Mouse (Mus musculus): ENCODE measurements around the gene Wwox. TPM values are rescaled to one million over a fixed set of nuclear protein-coding genes. Genes with fewer than 3 reads are reported as not detected.

Gene Wwox
- polyA plus RNA-seq, 1 experiment from 2014 or later: 16.0 TPM

DNA sequence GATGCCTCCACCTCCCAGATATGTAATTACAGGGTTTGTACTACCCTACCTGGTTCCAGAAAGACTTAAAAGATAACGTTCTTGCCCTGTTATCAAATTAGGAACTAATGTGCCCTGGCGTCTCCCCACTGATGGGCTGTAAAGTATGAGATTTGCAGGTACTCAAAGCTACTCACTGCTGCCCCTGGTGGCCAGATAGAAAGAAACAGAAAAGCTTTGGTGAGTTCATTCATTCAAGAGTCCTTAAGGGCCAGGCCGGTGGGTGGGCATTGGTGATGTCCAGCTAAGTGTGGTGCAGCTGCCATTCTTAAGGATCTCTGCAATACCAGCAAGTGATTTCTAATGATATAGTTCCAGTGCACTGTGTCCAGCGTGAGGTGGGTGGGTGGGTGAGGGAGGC lies 2.2 kb downstream of the Wwox start:
- WGBS: 91% methylated on average over 4 of the region's 4 CpGs
- Histone ChIP-seq H3K36me3 (0 out of 2 replicates have a peak, but pooled peaks cover 2% of the 10 kb centered on the region), H3K9ac (no peak overlapping the region), H3K4me3 (replicated peaks) (no peak overlapping the region), H3K27me3 (no peaks in the 10 kb centered on the region), H3K9me3 (replicated peaks) (no peaks in the 10 kb centered on the region), H3K27ac (no peak overlapping the region), H3K4me1 (peaks cover 14% of the 10 kb centered on the region), H3K4me2 (no peak overlapping the region)
- ATAC-seq (replicated peaks; ENCODE audit: low FRiP score): no peak

DNA sequence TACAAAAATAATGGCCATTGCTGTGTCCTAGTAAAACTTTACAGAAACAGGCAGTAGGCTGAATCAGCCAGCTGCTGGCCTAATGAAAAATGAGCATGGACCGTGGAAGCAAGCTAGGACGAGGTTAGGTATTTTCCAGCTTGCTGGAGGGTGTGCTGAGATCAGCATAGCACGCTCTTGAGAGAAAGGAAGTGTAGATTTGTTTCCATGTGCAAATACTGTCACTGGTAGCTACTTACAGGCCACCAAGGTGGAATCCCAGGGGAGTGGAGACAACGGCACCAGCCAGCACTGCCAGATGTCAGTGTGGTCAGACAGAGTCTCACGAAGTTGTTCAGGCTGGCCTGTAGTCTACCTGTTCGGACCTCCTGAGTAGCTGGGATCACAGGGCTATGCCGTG lies 7.4 kb downstream of the Wwox start:
- 81% methylated on average over 7 of the region's 7 CpGs for WGBS
- no peak for ATAC-seq (replicated peaks; ENCODE audit: low FRiP score)

DNA sequence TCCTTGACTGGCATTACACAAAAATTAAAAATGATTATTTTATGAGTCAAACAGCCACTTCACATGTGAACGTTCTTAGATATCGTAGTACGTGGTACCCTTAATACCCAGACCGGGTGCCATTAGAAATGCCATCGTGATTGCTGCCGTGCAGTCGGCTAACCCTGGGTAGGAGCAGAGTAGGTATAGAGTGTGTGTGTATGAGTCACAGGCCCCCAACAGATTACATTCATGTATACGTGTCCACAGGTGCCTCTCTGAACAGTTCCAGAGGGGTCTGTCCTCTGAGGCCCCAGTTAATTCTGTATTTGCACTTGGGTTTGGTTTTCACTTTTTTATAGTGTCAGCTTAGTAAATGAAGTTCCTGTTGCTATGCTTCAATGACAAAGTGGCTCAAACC lies 12.8 kb downstream of the Wwox start:
- WGBS: 89% methylated on average over 8 of the region's 8 CpGs
- Histone ChIP-seq H3K27me3 (no peaks in the 10 kb centered on the region), H3K27ac (no peak overlapping the region), H3K36me3 (peaks cover 19% of the 10 kb centered on the region; the same call in 1 of the 2 replicates), H3K9me3 (replicated peaks) (no peaks in the 10 kb centered on the region), H3K9ac (no peak overlapping the region), H3K4me2 (no peak overlapping the region), H3K4me3 (replicated peaks) (no peak overlapping the region), H3K4me1 (peaks cover 19% of the 10 kb centered on the region)
- no peak for ATAC-seq (replicated peaks; ENCODE audit: low FRiP score)

More for the DNA sequence above, 7.4 kb downstream of the Wwox start:
- Histone ChIP-seq H3K36me3 (peaks cover 23% of the 10 kb centered on the region; the same call in 1 of the 2 replicates), H3K27me3 (no peaks in the 10 kb centered on the region), H3K9me3 (replicated peaks) (no peaks in the 10 kb centered on the region), H3K9ac (no peak overlapping the region), H3K27ac (no peak overlapping the region), H3K4me1 (peaks cover 6% of the 10 kb centered on the region; the same call in 1 of the 2 replicates), H3K4me2 (no peak overlapping the region), H3K4me3 (replicated peaks) (no peak overlapping the region)

DNA sequence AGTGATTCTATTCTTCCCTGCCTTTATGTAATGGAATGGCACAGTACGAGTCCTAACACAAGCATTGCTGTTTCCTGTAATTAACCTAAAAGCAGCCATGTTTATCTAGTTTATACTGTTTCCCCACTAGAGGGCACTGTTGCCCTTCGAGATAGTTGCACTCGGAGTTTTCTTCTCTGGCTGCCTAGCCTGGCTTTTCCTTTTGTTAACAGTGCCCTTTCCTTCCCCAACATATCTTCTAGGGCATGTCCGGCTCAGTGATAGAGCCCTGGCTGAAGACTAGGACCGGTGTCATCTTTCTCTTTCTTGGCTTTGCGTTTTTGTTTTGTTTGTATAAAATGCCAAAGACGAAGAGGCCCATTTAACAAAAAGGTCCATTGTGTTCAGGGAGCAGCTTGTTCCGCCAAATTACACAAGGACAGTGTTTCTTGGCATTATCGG lies 13.3 kb downstream of the Wwox start:
- H3K9me3 ChIP-seq (replicated peaks): no peaks in the 10 kb centered on the region
- H3K36me3 ChIP-seq: peaks cover 18% of the 10 kb centered on the region; the same call in 1 of the 2 replicates
- peak overlapping the region; percentile 32; the same call in 1 of the 2 replicates for H3K4me2 ChIP-seq
- peak; percentile 54; the same call in 1 of the 2 replicates for ATAC-seq (replicated peaks; ENCODE audit: low FRiP score)
- no peaks in the 10 kb centered on the region for H3K27me3 ChIP-seq
- H3K4me1 ChIP-seq: peaks cover 24% of the 10 kb centered on the region
- H3K9ac ChIP-seq: no peak overlapping the region
- H3K27ac ChIP-seq: 0 out of 2 replicates have a peak overlapping the region, but pooled peaks have one; percentile 27
- 11% methylated on average over 9 of the region's 9 CpGs for WGBS
- H3K4me3 ChIP-seq (replicated peaks): no peak overlapping the region

DNA sequence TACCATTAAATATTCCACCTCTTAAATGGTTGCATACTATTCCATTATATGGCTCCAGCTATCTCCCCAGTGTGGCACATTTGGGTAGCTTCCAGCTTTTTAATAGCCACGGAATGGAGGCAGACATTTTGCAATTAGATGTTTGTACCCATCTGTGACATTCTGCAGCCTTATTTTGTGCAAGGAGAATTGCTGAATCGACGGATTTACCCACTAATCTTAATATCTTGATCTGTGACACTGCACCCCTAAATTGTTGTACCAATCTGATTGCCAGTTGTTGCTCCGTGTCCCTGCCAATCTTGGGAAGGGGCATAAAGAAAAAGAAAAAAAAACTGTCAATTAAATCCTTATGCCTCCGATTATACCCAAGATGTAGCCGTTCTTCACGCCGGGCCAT lies 15.8 kb downstream of the Wwox start:
- H3K27ac ChIP-seq: no peak overlapping the region
- no peak overlapping the region for H3K4me2 ChIP-seq
- 93% methylated on average over 8 of the region's 8 CpGs for WGBS

DNA sequence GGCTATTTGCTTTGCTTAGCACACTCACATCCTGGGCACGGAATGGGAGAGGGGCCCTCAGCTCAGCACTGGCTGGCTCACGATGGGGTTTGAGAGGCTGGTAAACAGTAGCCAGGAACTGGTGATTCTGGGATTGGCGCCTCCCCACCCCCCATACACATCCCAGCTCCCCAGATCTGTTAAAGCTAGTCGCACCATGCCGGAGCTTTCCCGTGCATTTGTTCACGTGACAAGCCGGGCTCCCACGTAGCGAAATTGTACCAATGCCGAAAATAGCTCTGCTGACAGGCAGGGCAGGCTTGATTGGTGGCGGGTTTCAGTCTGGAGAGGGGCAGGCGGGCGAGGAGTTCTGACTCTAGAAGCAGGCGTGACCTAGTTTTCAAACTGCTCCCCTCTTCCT lies 16.5 kb downstream of the Wwox start:
- ATAC-seq (replicated peaks; ENCODE audit: low FRiP score): no peak
- no peaks in the 10 kb centered on the region for H3K9me3 ChIP-seq (replicated peaks)
- 0 out of 2 replicates have a peak overlapping the region, but pooled peaks have one; percentile 8 for H3K4me2 ChIP-seq
- H3K4me1 ChIP-seq: peaks cover 32% of the 10 kb centered on the region
- H3K27ac ChIP-seq: no peak overlapping the region
- H3K36me3 ChIP-seq: no peaks in the 10 kb centered on the region
- H3K27me3 ChIP-seq: no peaks in the 10 kb centered on the region
- H3K4me3 ChIP-seq (replicated peaks): no peak overlapping the region
- WGBS: 77% methylated on average over 15 of the region's 15 CpGs
- H3K9ac ChIP-seq: no peak overlapping the region

More for the DNA sequence above, 15.8 kb downstream of the Wwox start:
- no peaks in the 10 kb centered on the region for H3K27me3 ChIP-seq
- no peak overlapping the region for H3K4me3 ChIP-seq (replicated peaks)
- H3K4me1 ChIP-seq: peaks cover 35% of the 10 kb centered on the region
- no peaks in the 10 kb centered on the region for H3K36me3 ChIP-seq
- no peaks in the 10 kb centered on the region for H3K9me3 ChIP-seq (replicated peaks)
- no peak for ATAC-seq (replicated peaks; ENCODE audit: low FRiP score)
- no peak overlapping the region for H3K9ac ChIP-seq

DNA sequence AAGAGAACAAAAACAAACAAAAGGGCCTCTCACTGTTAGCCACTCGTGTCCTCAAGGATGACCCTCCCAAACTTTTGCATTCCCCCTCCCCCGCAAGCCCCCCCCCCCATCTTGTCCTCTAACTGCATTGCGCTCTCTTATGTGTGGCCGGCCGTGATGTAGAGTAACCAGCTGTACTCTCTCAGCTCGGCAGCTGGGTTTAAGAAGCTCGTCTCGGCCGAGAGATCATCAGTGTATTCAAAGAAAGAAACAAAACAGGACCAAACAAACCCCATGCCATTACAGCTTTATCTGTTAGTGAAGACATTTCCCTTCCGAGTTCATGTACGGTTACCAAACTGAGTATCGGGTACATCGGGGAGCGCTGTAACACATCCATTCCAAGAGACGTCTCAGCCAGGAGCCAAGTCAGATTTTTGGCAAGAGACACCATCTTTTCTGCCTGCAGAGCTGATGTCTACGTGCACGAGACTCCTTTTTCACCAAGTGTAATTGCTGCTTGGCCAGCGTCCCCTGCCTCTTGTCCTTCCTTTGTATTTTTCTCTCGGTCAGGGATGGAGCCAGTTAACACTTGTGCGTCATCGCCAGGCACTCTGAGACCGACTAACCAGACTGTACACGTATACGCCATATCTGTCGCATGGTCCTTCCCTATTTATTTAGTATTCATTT lies 18.8 kb downstream of the Wwox start:
- Histone ChIP-seq H3K4me2 (peak overlapping the region; percentile 32; the same call in 1 of the 2 replicates), H3K4me1 (peaks cover 29% of the 10 kb centered on the region), H3K4me3 (replicated peaks) (no peak overlapping the region), H3K9ac (no peak overlapping the region), H3K9me3 (replicated peaks) (no peaks in the 10 kb centered on the region), H3K36me3 (no peaks in the 10 kb centered on the region), H3K27ac (peak overlapping the region; percentile 63), H3K27me3 (no peaks in the 10 kb centered on the region)
- WGBS: 39% methylated on average over 25 of the region's 25 CpGs
- peak; percentile 52 for ATAC-seq (replicated peaks; ENCODE audit: low FRiP score)

DNA sequence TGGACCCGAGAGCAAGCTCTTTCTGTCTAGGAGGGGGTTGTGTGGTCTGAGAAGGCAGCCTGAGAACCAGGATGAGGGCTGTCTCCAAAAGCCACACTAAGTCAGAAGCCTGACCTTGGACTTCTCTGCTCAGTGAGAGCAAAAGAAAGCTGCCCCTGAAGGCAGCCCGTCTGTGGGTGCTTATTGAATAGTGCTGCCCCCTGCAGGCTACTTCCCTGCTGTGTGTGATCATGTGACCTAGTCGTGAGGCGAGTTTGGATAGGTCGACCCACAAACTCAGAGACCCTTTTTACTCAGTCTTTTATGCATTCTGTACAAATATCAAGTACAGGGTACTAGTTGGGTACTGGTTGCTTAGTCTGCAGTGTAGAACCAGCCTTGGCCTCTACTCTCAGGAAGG lies 21.1 kb downstream of the Wwox start:
- H3K36me3 ChIP-seq: no peaks in the 10 kb centered on the region
- H3K27ac ChIP-seq: no peak overlapping the region
- H3K27me3 ChIP-seq: no peaks in the 10 kb centered on the region
- H3K9ac ChIP-seq: no peak overlapping the region
- ATAC-seq (replicated peaks; ENCODE audit: low FRiP score): no peak
- H3K4me3 ChIP-seq (replicated peaks): no peak overlapping the region
- no peaks in the 10 kb centered on the region for H3K9me3 ChIP-seq (replicated peaks)
- peaks cover 26% of the 10 kb centered on the region for H3K4me1 ChIP-seq
- H3K4me2 ChIP-seq: no peak overlapping the region
- WGBS: 84% methylated on average over 5 of the region's 5 CpGs

DNA sequence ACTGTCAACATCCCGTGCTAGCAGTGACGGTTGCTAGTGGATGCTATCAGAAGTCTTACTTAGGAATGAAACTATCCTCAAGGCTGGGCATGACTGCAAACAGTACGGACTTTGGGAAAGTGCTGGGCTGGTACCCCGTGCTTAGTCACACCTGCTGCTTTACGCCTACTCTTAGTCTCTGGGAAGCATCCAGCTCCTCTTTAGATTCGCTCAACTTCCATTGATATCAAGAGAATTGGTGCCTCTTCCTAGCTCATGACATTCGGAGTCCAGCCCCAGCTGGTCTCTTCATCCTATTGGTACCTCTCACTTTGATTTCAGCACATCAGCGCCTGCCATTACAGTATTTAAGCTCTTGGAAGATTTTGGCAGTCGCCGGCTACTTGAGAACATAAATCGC lies 23.1 kb downstream of the Wwox start:
- Histone ChIP-seq H3K9me3 (replicated peaks) (no peaks in the 10 kb centered on the region), H3K9ac (no peak overlapping the region), H3K36me3 (no peaks in the 10 kb centered on the region), H3K4me2 (no peak overlapping the region), H3K4me3 (replicated peaks) (no peak overlapping the region), H3K27me3 (no peaks in the 10 kb centered on the region), H3K4me1 (peaks cover 20% of the 10 kb centered on the region), H3K27ac (no peak overlapping the region)
- 83% methylated on average over 11 of the region's 11 CpGs for WGBS
- ATAC-seq (replicated peaks; ENCODE audit: low FRiP score): no peak

DNA sequence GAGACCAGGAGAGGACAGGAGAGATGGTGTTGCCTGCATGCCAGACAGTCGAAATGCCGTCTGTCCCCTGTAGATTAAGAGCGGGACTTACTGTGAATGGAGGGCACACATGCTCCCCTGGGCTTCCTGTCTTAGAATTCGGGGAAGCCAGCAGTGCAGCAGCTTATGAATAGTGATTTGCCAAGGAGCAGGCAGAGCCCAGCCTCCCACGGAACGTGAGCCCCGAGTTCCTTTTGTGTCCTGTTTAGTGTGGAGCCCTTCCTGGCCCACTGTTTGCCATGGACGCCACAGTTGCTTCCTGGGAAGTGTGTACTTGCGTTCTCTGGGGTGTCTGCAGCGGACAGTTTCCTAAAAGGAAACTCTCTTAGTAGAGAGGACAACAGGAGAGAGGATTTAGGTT lies 23.9 kb downstream of the Wwox start:
- peaks cover 13% of the 10 kb centered on the region for H3K4me1 ChIP-seq
- ATAC-seq (replicated peaks; ENCODE audit: low FRiP score): no peak
- WGBS: 50% methylated on average over 10 of the region's 10 CpGs
- H3K36me3 ChIP-seq: no peaks in the 10 kb centered on the region
- H3K27ac ChIP-seq: no peak overlapping the region
- no peak overlapping the region for H3K4me2 ChIP-seq
- H3K9me3 ChIP-seq (replicated peaks): no peaks in the 10 kb centered on the region
- no peak overlapping the region for H3K9ac ChIP-seq
- H3K4me3 ChIP-seq (replicated peaks): no peak overlapping the region
- H3K27me3 ChIP-seq: no peaks in the 10 kb centered on the region

DNA sequence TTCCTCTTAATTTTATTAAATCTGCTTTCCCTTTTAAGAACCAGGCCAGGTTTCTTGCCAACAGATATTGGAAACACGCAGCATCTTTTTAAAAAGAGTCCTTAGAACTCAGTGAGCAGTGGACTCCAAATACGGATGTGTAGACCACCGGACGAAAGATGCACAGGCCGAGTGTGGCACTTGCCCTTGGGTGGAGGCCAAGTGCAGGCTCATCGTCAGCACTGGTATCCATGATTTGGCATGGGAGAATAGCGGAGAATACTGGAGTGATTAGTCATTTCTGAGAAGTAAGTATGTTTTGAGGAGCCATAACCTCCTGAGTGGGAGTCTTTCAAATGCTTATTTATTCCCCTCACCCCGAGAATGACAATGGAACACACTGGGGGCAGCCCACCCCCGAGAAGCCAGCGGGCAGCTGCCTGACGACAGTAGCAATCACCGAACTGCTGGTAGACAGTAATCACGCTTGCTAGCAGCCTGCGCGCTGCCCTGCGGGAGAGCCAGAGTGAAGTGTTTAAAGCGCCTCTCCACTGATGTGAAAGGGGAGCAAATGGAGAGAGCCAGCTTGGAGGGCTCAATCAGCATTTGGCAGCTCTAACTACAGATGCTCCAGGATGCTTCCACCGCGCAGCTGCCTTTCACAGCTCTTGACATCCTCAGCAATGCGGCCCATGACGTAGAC lies 29.2 kb downstream of the Wwox start:
- Histone ChIP-seq H3K36me3 (peaks cover 5% of the 10 kb centered on the region; the same call in 1 of the 2 replicates), H3K4me3 (replicated peaks) (no peak overlapping the region), H3K9me3 (replicated peaks) (no peaks in the 10 kb centered on the region), H3K4me1 (no peaks in the 10 kb centered on the region), H3K9ac (no peak overlapping the region), H3K27ac (no peak overlapping the region), H3K4me2 (no peak overlapping the region), H3K27me3 (no peaks in the 10 kb centered on the region)
- no peak for ATAC-seq (replicated peaks; ENCODE audit: low FRiP score)
- WGBS: 69% methylated on average over 21 of the region's 21 CpGs

DNA sequence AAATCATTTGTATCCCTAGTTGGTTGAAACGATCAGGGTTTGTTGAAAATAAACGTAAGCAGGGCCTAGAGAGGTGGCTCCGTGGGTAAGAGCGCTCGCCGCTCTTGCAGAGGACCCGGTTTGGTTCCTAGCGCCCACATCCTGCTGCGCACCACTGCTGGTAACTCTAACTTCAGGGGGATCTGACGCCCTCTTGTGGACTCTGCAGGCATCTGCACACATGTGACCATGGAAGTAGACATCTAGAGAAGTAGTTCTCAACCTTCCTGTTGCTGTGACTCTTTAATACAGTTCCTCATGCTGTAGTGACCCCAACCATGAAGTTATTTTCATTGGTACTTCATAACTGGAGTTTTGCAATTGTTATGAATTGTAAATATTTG lies 29.7 kb downstream of the Wwox start:
- Histone ChIP-seq H3K9ac (no peak overlapping the region), H3K36me3 (peaks cover 5% of the 10 kb centered on the region; the same call in 1 of the 2 replicates), H3K27me3 (no peaks in the 10 kb centered on the region), H3K4me3 (replicated peaks) (no peak overlapping the region), H3K27ac (no peak overlapping the region), H3K4me2 (no peak overlapping the region), H3K9me3 (replicated peaks) (no peaks in the 10 kb centered on the region), H3K4me1 (no peaks in the 10 kb centered on the region)
- no peak for ATAC-seq (replicated peaks; ENCODE audit: low FRiP score)
- 89% methylated on average over 10 of the region's 10 CpGs for WGBS
